Mouse (Mus musculus) CH12.LX (cell line): ENCODE data around the gene Nup133. TPM values are rescaled to one million over a fixed set of nuclear protein-coding genes. Genes with fewer than 3 reads are reported as not detected.

Experiments used
- DNase-seq: peaks from one replicate; pipeline ENCODE4 v3.0.0-alpha.2; 2013; ENCODE audit errors: extremely low read depth
- H3K27ac ChIP-seq: 2 replicates; pipeline ENCODE4 v1.5.1; 2012; ENCODE audit warnings: low read depth, mild to moderate bottlenecking, control low read depth, moderate library complexity; ENCODE audit not compliant: insufficient read depth
- H3K27me3 ChIP-seq: replicated peaks from 2 replicates; pipeline ENCODE3; 2012; ENCODE audit warnings: inconsistent platforms
- H3K36me3 ChIP-seq, 2 experiments: replicated peaks in 1 of 2; 2 replicates each; pipeline versions ENCODE3 to v1.6.1; 2012; ENCODE audit warnings: inconsistent platforms in 1 of 2, low read length in 1 of 2, mild to moderate bottlenecking in 1 of 2, mixed read lengths in 1 of 2, moderate library complexity in 1 of 2; ENCODE audit not compliant: control insufficient read depth in 1 of 2, insufficient read depth in 1 of 2
- H3K4me1 ChIP-seq, 2 experiments: 2 replicates each; pipeline ENCODE4 v1.6.1; 2012; ENCODE audit warnings: inconsistent platforms in 1 of 2, moderate library complexity in 1 of 2; ENCODE audit not compliant: insufficient read depth in 2 of 2, control insufficient read depth in 1 of 2
- H3K4me2 ChIP-seq: 2 replicates; pipeline ENCODE4 v1.6.1; 2012; ENCODE audit warnings: low read depth, mild to moderate bottlenecking, control low read depth; ENCODE audit not compliant: poor library complexity, insufficient read depth, severe bottlenecking
- H3K4me3 ChIP-seq, 3 experiments: fragments of 150-350 bp in 1 of 3; sonication (generic) in 1 of 3; replicated peaks in 1 of 3; 2 replicates each; pipeline versions ENCODE3 to v1.5.1; 2011 to 2012; ENCODE audit warnings: low read depth in 2 of 3, low read length in 2 of 3, mild to moderate bottlenecking in 2 of 3, moderate library complexity in 2 of 3, control low read depth in 1 of 3, improper control_type of control experiment in 1 of 3, inconsistent platforms in 1 of 3, mixed read lengths in 1 of 3; ENCODE audit not compliant: poor library complexity in 1 of 3
- H3K79me2 ChIP-seq: replicated peaks from 2 replicates; pipeline ENCODE4 v1.6.1; 2012; ENCODE audit warnings: mild to moderate bottlenecking, moderate library complexity; ENCODE audit not compliant: control insufficient read depth, poor library complexity, insufficient read depth, severe bottlenecking; ENCODE audit errors: extremely low read depth
- H3K9ac ChIP-seq: 2 replicates; pipeline ENCODE4 v1.6.1; 2012; ENCODE audit warnings: low read depth, mild to moderate bottlenecking, control low read depth, moderate library complexity; ENCODE audit not compliant: insufficient read depth
- H3K9me3 ChIP-seq: replicated peaks from 2 replicates; pipeline ENCODE3; 2012; ENCODE audit warnings: low read length, inconsistent platforms, mixed read lengths
- BHLHE40 ChIP-seq: IDR thresholded peaks from 2 replicates; pipeline ENCODE4 v1.6.1; 2011; ENCODE audit warnings: mild to moderate bottlenecking, low read depth, low read length, improper control_type of control experiment
- CHD1 ChIP-seq: IDR thresholded peaks from 2 replicates; pipeline ENCODE4 v1.6.1; 2012; ENCODE audit warnings: low read depth, low read length, improper control_type of control experiment, inconsistent platforms
- CHD2 ChIP-seq: IDR thresholded peaks from 2 replicates; pipeline ENCODE4 v1.6.1; 2011; ENCODE audit warnings: low read length, improper control_type of control experiment
- CTCF ChIP-seq, 2 experiments: IDR thresholded peaks in 1 of 2; conservative IDR thresholded peaks in 1 of 2; 2 replicates each; pipeline ENCODE4 v1.5.1; 2011 to 2012; ENCODE audit warnings: low read depth in 2 of 2, low read length in 2 of 2, improper control_type of control experiment in 1 of 2, inconsistent platforms in 1 of 2, mild to moderate bottlenecking in 1 of 2, moderate library complexity in 1 of 2
- E2F4 ChIP-seq: IDR thresholded peaks from 2 replicates; pipeline ENCODE4 v1.6.1; 2011; ENCODE audit warnings: low read depth, low read length, improper control_type of control experiment; ENCODE audit not compliant: insufficient replicate concordance
- ELF1 ChIP-seq: IDR thresholded peaks from 2 replicates; pipeline ENCODE4 v1.6.1; 2014; ENCODE audit warnings: low read depth, mild to moderate bottlenecking, inconsistent platforms, low read length, improper control_type of control experiment
- EP300 ChIP-seq: IDR thresholded peaks from 2 replicates; pipeline ENCODE4 v1.6.1; 2011; ENCODE audit warnings: low read length, improper control_type of control experiment
- ETS1 ChIP-seq: conservative IDR thresholded peaks from 2 replicates; pipeline ENCODE4 v1.6.1; 2012; ENCODE audit warnings: low read depth, mild to moderate bottlenecking, inconsistent platforms, low read length, improper control_type of control experiment, moderate library complexity
- GABPA ChIP-seq: IDR thresholded peaks from 2 replicates; pipeline ENCODE4 v1.6.1; 2012; ENCODE audit warnings: low read depth, low read length, improper control_type of control experiment, inconsistent platforms; ENCODE audit not compliant: insufficient replicate concordance
- HCFC1 ChIP-seq: IDR thresholded peaks from 2 replicates; pipeline ENCODE4 v1.6.1; 2012; ENCODE audit warnings: low read depth, mild to moderate bottlenecking, inconsistent platforms, low read length, improper control_type of control experiment
- IRF4 ChIP-seq: IDR thresholded peaks from 2 replicates; pipeline ENCODE4 v1.6.1; 2014; ENCODE audit warnings: low read depth, mild to moderate bottlenecking, inconsistent platforms, low read length, improper control_type of control experiment
- JUN ChIP-seq: IDR thresholded peaks from 2 replicates; pipeline ENCODE4 v1.6.1; 2011; ENCODE audit warnings: low read depth, mild to moderate bottlenecking, low read length, improper control_type of control experiment, moderate library complexity; ENCODE audit not compliant: insufficient read depth
- JUND ChIP-seq: conservative IDR thresholded peaks from 2 replicates; pipeline ENCODE4 v1.6.1; 2011; ENCODE audit warnings: low read depth, low read length, improper control_type of control experiment
- KAT2A ChIP-seq: IDR thresholded peaks from 2 replicates; pipeline ENCODE4 v1.6.1; 2012; ENCODE audit warnings: low read length, improper control_type of control experiment, inconsistent platforms; ENCODE audit not compliant: insufficient replicate concordance
- MAFK ChIP-seq: IDR thresholded peaks from 2 replicates; pipeline ENCODE4 v1.6.1; 2011; ENCODE audit warnings: low read length, improper control_type of control experiment; ENCODE audit not compliant: insufficient replicate concordance
- MAX ChIP-seq: IDR thresholded peaks from 2 replicates; pipeline ENCODE4 v1.6.1; 2011; ENCODE audit warnings: low read length, improper control_type of control experiment
- MAZ ChIP-seq: IDR thresholded peaks from 2 replicates; pipeline ENCODE4 v1.6.1; 2012; ENCODE audit warnings: low read depth, mild to moderate bottlenecking, inconsistent platforms, low read length, improper control_type of control experiment, moderate library complexity
- MEF2A ChIP-seq: IDR thresholded peaks from 2 replicates; pipeline ENCODE4 v1.6.1; 2014; ENCODE audit warnings: low read depth, mild to moderate bottlenecking, inconsistent platforms, low read length, improper control_type of control experiment, borderline replicate concordance
- MXI1 ChIP-seq: IDR thresholded peaks from 2 replicates; pipeline ENCODE4 v1.6.1; 2011; ENCODE audit warnings: mild to moderate bottlenecking, low read depth, low read length, improper control_type of control experiment
- MYC ChIP-seq: IDR thresholded peaks from 2 replicates; pipeline ENCODE4 v1.6.1; 2011; ENCODE audit warnings: low read depth, mild to moderate bottlenecking, improper control_type of control experiment, low read length
- NELFE ChIP-seq: IDR thresholded peaks from 2 replicates; pipeline ENCODE4 v1.6.1; 2011; ENCODE audit warnings: low read depth, low read length, improper control_type of control experiment
- NRF1 ChIP-seq: IDR thresholded peaks from 2 replicates; pipeline ENCODE4 v1.6.1; 2014; ENCODE audit warnings: low read depth, mild to moderate bottlenecking, inconsistent platforms, low read length, improper control_type of control experiment, moderate library complexity
- PAX5 ChIP-seq: IDR thresholded peaks from 2 replicates; pipeline ENCODE4 v1.6.1; 2012; ENCODE audit warnings: low read length, inconsistent platforms, mixed read lengths
- POLR2A ChIP-seq: IDR thresholded peaks from 2 replicates; pipeline ENCODE4 v1.6.1; 2011; ENCODE audit warnings: low read depth, mild to moderate bottlenecking, improper control_type of control experiment, low read length
- POLR2AphosphoS2 ChIP-seq: IDR thresholded peaks from 2 replicates; pipeline ENCODE4 v1.6.1; 2011; ENCODE audit warnings: low read depth, low read length, improper control_type of control experiment
- RAD21 ChIP-seq: IDR thresholded peaks from 2 replicates; pipeline ENCODE4 v1.6.1; 2011; ENCODE audit warnings: low read depth, mild to moderate bottlenecking, low read length, improper control_type of control experiment, moderate library complexity
- RCOR1 ChIP-seq: conservative IDR thresholded peaks from 2 replicates; pipeline ENCODE4 v1.6.1; 2012; ENCODE audit warnings: low read depth, mild to moderate bottlenecking, inconsistent platforms, low read length, improper control_type of control experiment
- SIN3A ChIP-seq: IDR thresholded peaks from 2 replicates; pipeline ENCODE4 v1.6.1; 2012; ENCODE audit warnings: low read length, improper control_type of control experiment, inconsistent platforms
- SMC3 ChIP-seq: IDR thresholded peaks from 2 replicates; pipeline ENCODE4 v1.6.1; 2011; ENCODE audit warnings: low read depth, low read length, improper control_type of control experiment
- TBP ChIP-seq: conservative IDR thresholded peaks from 2 replicates; pipeline ENCODE4 v1.6.1; 2011; ENCODE audit warnings: low read depth, low read length, improper control_type of control experiment
- TCF12 ChIP-seq: IDR thresholded peaks from 2 replicates; pipeline ENCODE4 v1.6.1; 2014; ENCODE audit warnings: low read depth, mild to moderate bottlenecking, inconsistent platforms, low read length, improper control_type of control experiment
- UBTF ChIP-seq: IDR thresholded peaks from 2 replicates; pipeline ENCODE4 v1.6.1; 2012; ENCODE audit warnings: low read depth, mild to moderate bottlenecking, inconsistent platforms, low read length, improper control_type of control experiment, moderate library complexity
- USF1 ChIP-seq: IDR thresholded peaks from 2 replicates; pipeline ENCODE4 v1.6.1; 2014; ENCODE audit warnings: low read depth, mild to moderate bottlenecking, inconsistent platforms, low read length, improper control_type of control experiment
- USF2 ChIP-seq: conservative IDR thresholded peaks from 2 replicates; pipeline ENCODE4 v1.6.1; 2011; ENCODE audit warnings: low read depth, low read length, improper control_type of control experiment
- ZC3H11A ChIP-seq: IDR thresholded peaks from 2 replicates; pipeline ENCODE4 v1.6.1; 2012; ENCODE audit warnings: low read depth, mild to moderate bottlenecking, inconsistent platforms, low read length, improper control_type of control experiment
- ZKSCAN1 ChIP-seq: IDR thresholded peaks from 2 replicates; pipeline ENCODE4 v1.6.1; 2012; ENCODE audit warnings: low read depth, inconsistent platforms, low read length, improper control_type of control experiment, borderline replicate concordance
- ZMIZ1 ChIP-seq: IDR thresholded peaks from 2 replicates; pipeline ENCODE4 v1.6.1; 2012; ENCODE audit warnings: low read depth, mild to moderate bottlenecking, inconsistent platforms, low read length, improper control_type of control experiment
- ZNF384 ChIP-seq: IDR thresholded peaks from 2 replicates; pipeline ENCODE4 v1.6.1; 2012; ENCODE audit warnings: low read depth, low read length, improper control_type of control experiment, inconsistent platforms
- dilution Hi-C: fragments of 300-500 bp; cut with MboI; formaldehyde crosslinking; loops from 2 replicates; pipeline ENCODE4 v1.14.3; 2020; ENCODE audit warnings: low sequenced_read_pairs; ENCODE audit not compliant: extremely low pct_unique_long_range_greater_than_20kb, extremely low pct_ligation_motif_present
- in situ Hi-C: fragments of 300-500 bp; cut with MboI; formaldehyde crosslinking; loops from 3 replicates; pipeline ENCODE4 v1.14.3; 2019; ENCODE audit warnings: low sequenced_read_pairs, low pct_ligation_motif_present, low pct_unique_long_range_greater_than_20kb, mixed read lengths
- polyA plus RNA-seq: library from polyadenylated mRNA; unstranded; fragments of >175 nt; gene quantifications from 2 replicates; pipeline ENCODE4 v1.2.1, GENCODE M21; 2012; ENCODE audit warnings: low read depth; ENCODE audit not compliant: insufficient read length
- total RNA-seq, 2 experiments: library from RNA; depleted of rRNA; stranded (reverse); fragments of 300-350 nt in 1 of 2; fragments of >200 nt in 1 of 2; gene quantifications; 2 replicates each; pipeline ENCODE4 v1.2.3; 2012 to 2014

The Nup133 gene
- 32.8 and 37.1 TPM in 2 replicates for total RNA-seq (2012; rRNA removed)
- 49.0 and 51.8 TPM in 2 replicates for total RNA-seq (2014; rRNA removed)
- 39.6 and 39.7 TPM in 2 replicates for polyA plus RNA-seq

- dilution Hi-C loops: no loop called here
Measured at GRCm38 (mm10) chr8:123948942-123949685, at the start of gene Nup133. Gene Nup133 (minus strand): TSS chr8:123949265.

GRCm38 (mm10) chr8:123993997-123994396 is 44.9 kb upstream of the Nup133 start:
- TF ChIP-seq JUND (no peak), RAD21 (no peak), NELFE (no peak), TBP (no peak), IRF4 (no peak), ZKSCAN1 (no peak), ZC3H11A (no peak), ELF1 (no peak), MXI1 (no peak), ETS1 (no peak), GABPA (no peak)
- TF ChIP-seq, all 38 proteins: peak for 0
- DNase-seq: no peak
- no peaks in the 10 kb centered on the region for H3K4me1 ChIP-seq
- H3K4me3 ChIP-seq: no peak overlapping the region
- H3K9ac ChIP-seq: no peak overlapping the region
- peaks cover 32 to 67% of the 10 kb centered on the region in 2 experiments for H3K36me3 ChIP-seq
- dilution Hi-C loops: no loop called here
- H3K4me2 ChIP-seq: no peak overlapping the region
- no peak overlapping the region for H3K27ac ChIP-seq
- no peaks in the 10 kb centered on the region for H3K9me3 ChIP-seq
- in situ Hi-C loops: no loop called here
- no peaks in the 10 kb centered on the region for H3K27me3 ChIP-seq
- H3K79me2 ChIP-seq: peaks cover 2% of the 10 kb centered on the region; the same call in 1 of the 2 replicates

More at GRCm38 (mm10) chr8:123948942-123949685, at the start of gene Nup133:
- Histone ChIP-seq H3K4me2 (peak within 1 kb of the TSS; percentile 96), H3K27me3 (no peaks in the 10 kb centered on the region), H3K36me3 (peaks cover 13 to 51% of the 10 kb centered on the region in 2 experiments), H3K9me3 (no peaks in the 10 kb centered on the region), H3K4me1 (peaks cover 2 to 22% of the 10 kb centered on the region in 2 experiments; a peak in 2 of 4 replicates), H3K9ac (peak within 1 kb of the TSS; percentile 85), H3K27ac (no peak within 1 kb of the TSS; the same call in 1 of the 2 replicates), H3K4me3 (peak within 1 kb of the TSS; percentile 95 to 99 (median 98)), H3K79me2 (peaks cover 12% of the 10 kb centered on the region)
- peak; percentile 99 for DNase-seq
- peak; percentile 47; the same call in 1 of the 2 replicates for TF ChIP-seq ZMIZ1
- TF ChIP-seq GABPA: peak; percentile 80; the same call in 1 of the 2 replicates
- no peak for TF ChIP-seq PAX5
- TF ChIP-seq MEF2A: peak; percentile 83
- peak; percentile 96 for TF ChIP-seq HCFC1
- no peak for TF ChIP-seq CTCF (conservative IDR thresholded peaks at IDR 0.05 in 1 of 2, IDR thresholded peaks at IDR 0.05 in 1 of 2; ENCODE audit: low read depth in 2 of 2, low read length in 2 of 2)
- peak; percentile 9; the same call in 1 of the 2 replicates for TF ChIP-seq ZC3H11A
- no peak; the same call in 1 of the 2 replicates for TF ChIP-seq ETS1
- TF ChIP-seq CHD1: no peak
- TF ChIP-seq CHD2: peak; percentile 94
- peak; percentile 74 for TF ChIP-seq NELFE
- TF ChIP-seq SIN3A: peak; percentile 99
- peak; percentile 91 for TF ChIP-seq E2F4
- peak; percentile 33; the same call in 1 of the 2 replicates for TF ChIP-seq ZNF384
- TF ChIP-seq BHLHE40: peak; percentile 36; the same call in 1 of the 2 replicates
- TF ChIP-seq TCF12: peak; percentile 84
- TF ChIP-seq ZKSCAN1: peak; percentile 58; the same call in 1 of the 2 replicates
- TF ChIP-seq MYC: peak; percentile 86
- TF ChIP-seq POLR2AphosphoS2: peak; percentile 39; the same call in 1 of the 2 replicates
- TF ChIP-seq TBP: peak; percentile 63; the same call in 1 of the 2 replicates
- TF ChIP-seq ELF1: peak; percentile 88
- peak; percentile 84 for TF ChIP-seq MAX
- TF ChIP-seq RCOR1: no peak
- no peak for TF ChIP-seq USF1
- TF ChIP-seq RAD21: no peak
- no peak for TF ChIP-seq MAFK
- TF ChIP-seq IRF4: peak; percentile 94
- no peak for TF ChIP-seq UBTF
- no peak for TF ChIP-seq EP300
- TF ChIP-seq KAT2A: peak; percentile 93
- no peak for TF ChIP-seq SMC3
- no peak for TF ChIP-seq JUN
- peak; percentile 60 for TF ChIP-seq NRF1
- TF ChIP-seq MAZ: peak; percentile 98
- TF ChIP-seq USF2: no peak
- peak; percentile 96 for TF ChIP-seq MXI1
- TF ChIP-seq POLR2A: peak; percentile 85
- no peak for TF ChIP-seq JUND
- in situ Hi-C loops: no loop called here
